Mouse (Mus musculus) cerebellum, postnatal 14 days (tissue): ENCODE results near the gene Bnc2.

ENCODE experiments used
- DNase-seq, 2 experiments: peaks; one replicate each; pipeline ENCODE4 v3.0.0; 2021; ENCODE audit warnings: mixed read lengths in 2 of 2

Bnc2 gene

GRCm38 (mm10) chr4:84632832-84633789, 42.0 kb downstream of the Bnc2 start:
- no peak for DNase-seq

- DNase-seq: no peak
Observed at GRCm38 (mm10) chr4:84627616-84628015, 47.5 kb downstream of the Bnc2 start.

GRCm38 (mm10) chr4:84623312-84623711, 51.8 kb downstream of the Bnc2 start:
- DNase-seq: no peak

- no peak for DNase-seq
Observed at GRCm38 (mm10) chr4:84621785-84622184, 53.3 kb downstream of the Bnc2 start.

GRCm38 (mm10) chr4:84609861-84610260, 65.2 kb downstream of the Bnc2 start:
- DNase-seq: no peak

GRCm38 (mm10) chr4:84604461-84604860, 70.6 kb downstream of the Bnc2 start:
- DNase-seq: no peak

GRCm38 (mm10) chr4:84580260-84580952, 94.7 kb downstream of the Bnc2 start:
- no peak for DNase-seq

GRCm38 (mm10) chr4:84578296-84578695, 96.8 kb downstream of the Bnc2 start:
- no peak for DNase-seq

- no peak for DNase-seq
Observed at GRCm38 (mm10) chr4:84566123-84566522, 109.0 kb downstream of the Bnc2 start.

GRCm38 (mm10) chr4:84545204-84545871, 129.7 kb downstream of the Bnc2 start:
- peak; percentile 45 to 65 for DNase-seq

- DNase-seq: no peak
Observed at GRCm38 (mm10) chr4:84544646-84545045, 130.4 kb downstream of the Bnc2 start.

GRCm38 (mm10) chr4:84540531-84540930, 134.5 kb downstream of the Bnc2 start:
- no peak for DNase-seq

- DNase-seq: no peak
Observed at GRCm38 (mm10) chr4:84539396-84539795, 135.7 kb downstream of the Bnc2 start.

- no peak for DNase-seq
Observed at GRCm38 (mm10) chr4:84528886-84529789, 145.9 kb downstream of the Bnc2 start.

- no peak for DNase-seq
Observed at GRCm38 (mm10) chr4:84528358-84528757, 146.7 kb downstream of the Bnc2 start.

GRCm38 (mm10) chr4:84527066-84527933, 147.8 kb downstream of the Bnc2 start:
- DNase-seq: no peak

- peak in 1 of 2 experiments; percentile 13 for DNase-seq
Observed at GRCm38 (mm10) chr4:84523651-84524221, 151.3 kb downstream of the Bnc2 start.

GRCm38 (mm10) chr4:84523211-84523610, 151.9 kb downstream of the Bnc2 start:
- DNase-seq: peak in 1 of 2 experiments; percentile 13

GRCm38 (mm10) chr4:84521562-84521961, 153.5 kb downstream of the Bnc2 start:
- DNase-seq: no peak

GRCm38 (mm10) chr4:84510466-84510865, 164.6 kb downstream of the Bnc2 start:
- DNase-seq: no peak

GRCm38 (mm10) chr4:84507551-84507950, 167.5 kb downstream of the Bnc2 start:
- DNase-seq: no peak
